Mouse (Mus musculus) heart, adult 18-20 months (tissue): ENCODE measurements around the gene Tmem60. TPM values are rescaled to one million over a fixed set of nuclear protein-coding genes. Genes with fewer than 3 reads are reported as not detected.

Experiments used
- DNase-seq, 2 experiments: peaks; one replicate each; pipeline ENCODE4 v3.0.0; 2021 to 2022; ENCODE audit warnings: mixed read lengths in 1 of 2
- total RNA-seq, 2 experiments: library from RNA; stranded (reverse); gene quantifications; 2 replicates each; pipeline ENCODE4 v1.2.3; 2021

Gene Tmem60
- total RNA-seq, 2 experiments from 2014 or later, result 23.1 to 25.6 TPM

- no peak for DNase-seq
These were observed 24.2 kb downstream of the Tmem60 start for GRCm38 (mm10) chr5:20906191-20906590.

GRCm38 (mm10) chr5:20911741-20912140 lies 29.8 kb downstream of the Tmem60 start:
- no peak for DNase-seq

- peak; percentile 48 to 86 for DNase-seq
These were observed 31.6 kb downstream of the Tmem60 start for GRCm38 (mm10) chr5:20913372-20914275.

DNA sequence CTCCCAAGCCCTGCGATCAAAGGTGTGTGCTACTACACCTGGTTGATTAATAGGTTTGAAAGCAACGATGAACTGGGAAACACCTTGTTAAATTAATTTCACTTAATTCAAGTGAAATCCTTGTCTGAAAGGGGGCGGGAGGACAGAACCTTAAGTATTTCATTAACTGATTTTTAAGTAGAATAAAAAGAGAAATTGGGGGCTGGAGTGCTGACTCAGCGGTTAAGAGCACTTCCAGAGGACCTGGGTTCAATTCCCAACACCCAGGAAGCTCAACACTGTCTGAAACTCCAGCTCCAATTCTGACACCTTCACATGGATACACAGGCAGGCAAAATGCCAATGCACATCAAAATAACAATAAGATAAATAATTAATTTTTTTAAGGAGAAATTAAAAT lies 37.0 kb downstream of the Tmem60 start:
- DNase-seq, result no peak

DNA sequence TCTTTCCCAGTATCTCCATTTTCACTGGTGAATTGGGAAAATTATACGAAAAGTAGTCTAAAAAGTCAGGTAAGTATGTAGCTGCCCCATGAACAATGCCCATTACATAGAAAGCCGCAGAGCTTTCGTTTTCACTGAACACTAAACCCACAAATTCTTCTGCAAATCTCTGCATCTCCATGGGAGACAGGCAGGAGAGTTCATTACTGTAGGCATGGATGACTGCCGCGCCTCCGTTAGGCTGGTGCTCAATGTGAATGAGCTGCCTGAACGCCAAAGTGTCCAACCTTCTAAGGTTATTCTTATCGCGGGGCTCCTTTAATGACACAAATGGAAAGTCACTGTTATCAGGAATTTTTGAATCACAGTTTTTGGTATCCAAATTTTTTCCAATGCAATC lies 37.6 kb downstream of the Tmem60 start:
- no peak for DNase-seq

DNA sequence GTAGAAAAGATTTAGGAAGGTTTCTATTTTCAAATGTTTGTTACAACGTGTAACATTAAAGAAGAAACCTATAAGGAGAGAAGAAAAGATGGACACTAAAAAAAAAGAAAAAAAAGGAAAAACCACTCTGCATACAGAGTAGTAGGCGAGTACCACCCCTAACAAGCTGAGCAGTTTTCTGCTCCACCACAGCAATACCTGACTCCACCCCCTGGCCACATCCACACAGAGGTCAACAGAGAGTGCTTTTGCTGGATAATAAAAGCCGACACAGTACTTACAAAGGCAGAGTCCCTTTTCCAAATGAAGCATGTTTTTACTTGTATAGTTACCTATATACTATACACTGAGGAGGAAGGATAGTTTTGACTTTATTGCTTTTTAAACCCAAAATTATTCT lies 42.6 kb downstream of the Tmem60 start:
- DNase-seq, result no peak

- no peak for DNase-seq
These were observed 43.5 kb downstream of the Tmem60 start for GRCm38 (mm10) chr5:20925451-20925850.

DNA sequence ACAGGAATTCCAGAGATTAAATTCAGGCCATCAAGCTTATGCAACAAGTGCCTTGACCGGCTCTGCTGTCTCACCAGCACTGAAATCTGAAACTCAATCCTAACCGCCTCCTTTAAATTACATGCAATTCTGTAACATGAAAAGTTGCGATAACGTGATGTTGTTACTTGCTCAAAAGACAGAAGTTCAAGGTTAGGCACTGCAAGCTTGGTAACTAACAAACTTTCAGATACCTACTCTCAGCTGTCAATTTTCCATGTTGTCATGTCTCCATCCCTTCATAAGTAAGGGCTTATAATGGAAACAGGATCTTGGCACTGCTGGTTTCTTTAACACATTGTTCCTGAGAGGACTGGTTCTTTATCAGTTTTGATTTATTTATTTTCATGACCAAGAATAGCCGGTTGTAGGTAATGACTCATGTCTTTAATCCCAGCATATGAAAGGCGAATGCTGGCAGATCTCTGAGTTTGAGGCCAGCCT lies 47.7 kb downstream of the Tmem60 start:
- DNase-seq, result no peak

DNA sequence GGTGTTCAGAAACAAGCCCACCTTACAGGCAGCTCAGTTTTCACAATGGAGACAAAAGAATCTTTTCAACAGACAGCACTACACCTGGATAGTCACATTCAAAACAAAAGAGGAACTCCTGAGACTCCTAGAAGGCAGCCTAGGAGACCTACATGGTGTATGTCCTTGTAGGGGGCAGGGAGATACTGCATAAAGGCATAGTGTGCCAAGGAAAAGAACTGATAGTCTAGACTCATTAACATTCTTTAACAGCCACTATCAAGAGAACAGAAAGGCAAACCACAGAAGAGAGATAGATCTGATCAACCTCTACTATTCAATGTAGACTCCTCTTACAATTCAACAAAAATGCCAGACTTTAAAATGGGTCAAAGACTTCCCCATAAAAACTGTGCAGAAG lies 48.4 kb downstream of the Tmem60 start:
- DNase-seq, result no peak

DNA sequence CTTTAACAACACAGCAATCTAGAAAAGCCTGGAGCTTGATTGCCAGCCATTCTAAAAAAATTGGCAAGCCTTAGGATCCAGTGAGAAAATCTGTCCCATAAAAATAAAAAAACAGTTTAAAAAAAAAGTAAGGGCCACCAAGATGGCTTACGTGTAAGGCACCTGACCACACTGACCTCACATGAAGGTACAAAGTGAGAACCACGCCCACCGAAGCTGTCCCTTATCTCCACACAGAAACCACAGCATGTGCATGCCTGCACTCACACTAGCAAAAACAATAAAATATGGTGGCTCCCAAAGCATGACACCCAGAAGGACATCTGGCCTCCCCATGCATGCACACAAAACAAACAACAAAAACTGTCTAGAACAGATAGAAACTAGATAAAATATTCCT lies 49.3 kb downstream of the Tmem60 start:
- DNase-seq, result no peak

DNA sequence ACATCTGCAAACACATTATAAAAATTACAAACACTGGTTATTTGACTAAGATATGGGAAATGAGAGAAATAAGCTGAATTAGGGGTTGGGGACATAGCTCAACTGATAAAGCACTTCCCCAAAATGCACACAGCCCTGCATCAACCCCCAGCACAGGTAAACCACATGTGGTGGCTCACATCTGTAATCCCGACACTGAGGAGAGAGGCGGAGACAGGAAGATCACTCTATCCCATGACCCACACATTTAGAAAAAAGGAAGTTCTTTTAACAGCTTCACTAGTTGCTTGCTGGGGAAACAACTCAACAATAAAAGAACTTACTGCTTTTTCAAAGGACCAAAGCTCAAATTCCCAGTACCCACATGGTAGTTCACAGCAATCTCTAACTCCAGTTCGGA lies 50.6 kb downstream of the Tmem60 start:
- no peak for DNase-seq

GRCm38 (mm10) chr5:20935934-20936333 lies 53.9 kb downstream of the Tmem60 start:
- no peak for DNase-seq

Other genes starting within 250 kb of the Tmem60 start
- 10 to 100 TPM; 62.5 to 66.6 TPM for gene Phtf2, start 67 bp upstream of the Tmem60 start, total RNA-seq
- 10 to 100 TPM; 11.3 to 13.3 TPM for gene Rsbn1l, start 74.2 kb downstream of the Tmem60 start, total RNA-seq
- gene Ptpn12, start 173.7 kb downstream of the Tmem60 start, total RNA-seq, result 10 to 100 TPM; 28.1 to 28.9 TPM